Comparison of ENCODE assay signal across 9 mouse cellular contexts in genomic region chr1:87041119-87041518, GRCm38 (mm10). TPM values are rescaled to one million over a fixed set of nuclear protein-coding genes. Genes with fewer than 3 reads are reported as not detected.
A peak's percentile ranks its signal among the peaks of the same experiment; 100 is the strongest.
DNase-seq lines count a peak whose midpoint lies in the region; ATAC-seq lines count a peak whose summit lies in the region.
"Had no signal": no experiment of that assay in that cellular context is flagged by ENCODE, and none has a peak within 500 bp of the region (broad histone marks: within the 10 kb centered on the region; RNA-seq: fewer than 3 reads in every experiment).

No protein-coding gene starts in this region.

- WGBS in midbrain, embryonic 16.5 days = 27% methylated on average over 3 of the region's 3 CpGs

- H3K36me3 ChIP-seq in midbrain, embryonic 16.5 days (ENCODE audit: control insufficient read depth, insufficient read depth, low read length) = no peaks in the 10 kb centered on the region

- H3K9me3 ChIP-seq in midbrain, embryonic 16.5 days (replicated peaks; ENCODE audit: control insufficient read depth, low read length, poor library complexity, severe bottlenecking) = no peaks in the 10 kb centered on the region

- H3K27ac ChIP-seq in midbrain, embryonic 16.5 days (ENCODE audit: low read length) = no peak overlapping the region

- no peak overlapping the region for H3K4me2 ChIP-seq in midbrain, embryonic 16.5 days (ENCODE audit: low read length)

- no peak overlapping the region for H3K9ac ChIP-seq in midbrain, embryonic 16.5 days (ENCODE audit: low read depth, low read length)

- ATAC-seq in midbrain, embryonic 16.5 days = 0 out of 2 replicates have a peak, but pooled peaks have one; percentile 41

- DNase-seq in cerebellum, adult 18-20 months = peak; percentile 52 to 67
- no peak for DNase-seq in cerebellum, adult 11-12 months
- DNase-seq in adrenal gland, postnatal 36 days = peak; percentile 80 to 85
- peak; percentile 24 for DNase-seq in fibroblast of lung, adult 2 months (ENCODE audit: low read depth)
- peak; percentile 85 for DNase-seq in heart, postnatal 4 days
- peak; percentile 60 to 80 for DNase-seq in left cerebral cortex, postnatal 14 days (ENCODE audit: low spot score in 2 of 2)
- peak; percentile 62 to 78 for DNase-seq in spleen, postnatal 10 days (ENCODE audit: low spot score in 2 of 2)

- intact Hi-C loops in left cerebral cortex, postnatal 14 days (cut with DNase I) = loop anchor here (5.0 kb wide), 2 partner anchors 146 to 389 kb away; no protein-coding TSS in a partner anchor

- no peaks in the 10 kb centered on the region for H3K27me3 ChIP-seq in midbrain, embryonic 16.5 days (ENCODE audit: control insufficient read depth, insufficient read depth, low read depth, low read length)

- no peak overlapping the region for H3K4me3 ChIP-seq in midbrain, embryonic 16.5 days (ENCODE audit: low read depth, low read length)

- no peaks in the 10 kb centered on the region for H3K4me1 ChIP-seq in midbrain, embryonic 16.5 days (ENCODE audit: control insufficient read depth, insufficient read depth, low read length)

RNA-seq across cellular contexts. Expression of gene Alppl2, which starts 48.6 kb away (rescaled TPM):
- not detected for total RNA-seq in adrenal gland, postnatal 36 days (2021)
- not detected for total RNA-seq in heart, postnatal 4 days (2021)
- total RNA-seq in left cerebral cortex, postnatal 14 days (2021) = not detected
- polyA plus RNA-seq in midbrain, embryonic 16.5 days (2015; fragmentation: Nextera tagmentation; extraction: Ambion mirVana) = not detected in 2 replicates
- polyA plus RNA-seq: liver, embryonic 16.5 days had no signal
